Mouse (Mus musculus): Measurements from ENCODE around the gene Olfr672. TPM values are rescaled to one million over a fixed set of nuclear protein-coding genes. Genes with fewer than 3 reads are reported as not detected.
"Not testable (repeated sequence)": the region's sequence is repeated elsewhere in the genome, so short reads cannot be mapped to it uniquely, and the experiment has no call there.

Olfr672 gene
- polyA plus RNA-seq, 1 experiment, result not detected

DNA sequence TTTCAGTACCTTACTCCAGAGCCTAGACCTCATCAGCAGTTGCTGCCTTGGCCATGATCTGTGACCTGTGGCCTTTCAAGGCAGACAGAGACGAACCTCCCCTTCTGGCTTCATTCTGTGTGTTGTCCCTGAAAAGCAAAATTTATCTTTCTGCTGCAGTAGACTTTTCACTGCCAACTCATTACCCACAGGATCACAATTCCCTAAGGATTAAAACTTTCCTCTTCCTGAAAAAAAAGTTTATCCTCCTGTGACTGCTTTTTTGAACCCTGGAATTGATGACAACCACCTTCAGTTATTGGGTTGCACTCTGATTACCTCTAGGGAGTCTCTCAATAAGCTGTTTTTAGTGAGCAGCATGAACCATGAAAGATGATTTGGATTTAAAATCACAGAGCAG is 39.3 kb downstream of the Olfr672 start, which contains the start of gene Olfr670:
Olfr670 (minus strand) TSS at position 101 of the 400 bp plus-strand sequence.
- WGBS, result 53% methylated on average over 1 of the region's 1 CpGs
- DNase-seq (ENCODE audit: low read depth in 1 of 2, low spot score in 2 of 2), result no peak
- Histone ChIP-seq H3K27me3 (ENCODE audit: control insufficient read depth, insufficient read depth, low read length) (no peaks in the 10 kb centered on the region), H3K36me3 (ENCODE audit: control insufficient read depth, insufficient read depth, low read length) (no peaks in the 10 kb centered on the region), H3K4me3 (ENCODE audit: extremely low read depth, insufficient read depth, insufficient read length) (no peak within 1 kb of the TSS), H3K4me1 (ENCODE audit: control insufficient read depth, insufficient read depth, insufficient read length) (no peaks in the 10 kb centered on the region), H3K27ac (ENCODE audit: insufficient read depth, low read length) (no peak within 1 kb of the TSS)
- TF ChIP-seq POLR2A (IDR thresholded peaks at IDR 0.05; ENCODE audit: low read depth, low read length), result no peak
- no peak for TF ChIP-seq CTCF (IDR thresholded peaks at IDR 0.05; ENCODE audit: extremely low read depth, insufficient read depth, insufficient read length, insufficient replicate concordance)

DNA sequence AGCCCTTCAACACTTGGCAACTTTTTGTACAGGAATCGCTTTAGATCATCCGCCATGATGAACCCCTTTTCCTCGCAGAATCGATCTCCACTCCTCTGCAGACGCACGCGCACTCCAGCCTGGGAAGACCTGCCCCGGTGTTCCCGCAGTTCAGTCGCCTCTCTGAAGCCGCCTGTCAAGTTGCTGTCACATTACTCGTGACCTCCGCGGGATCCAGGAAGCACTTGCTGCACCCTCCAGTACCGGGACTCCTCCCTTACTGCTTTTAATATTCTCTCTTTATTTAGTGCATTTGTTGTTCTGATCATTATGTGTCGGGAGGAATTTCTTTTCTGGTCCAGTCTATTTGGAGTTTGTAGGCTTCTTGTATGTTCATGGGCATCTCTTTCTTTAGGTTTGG is 51.6 kb downstream of the Olfr672 start:
- not testable (repeated sequence) for DNase-seq (ENCODE audit: low read depth in 1 of 2, low spot score in 2 of 2)

More for the DNA sequence above, 51.6 kb downstream of the Olfr672 start:
- H3K4me1 ChIP-seq (ENCODE audit: control insufficient read depth, insufficient read depth, insufficient read length); H3K4me3 ChIP-seq (ENCODE audit: extremely low read depth, insufficient read depth, insufficient read length); H3K27ac ChIP-seq (ENCODE audit: insufficient read depth, low read length); H3K27me3 ChIP-seq (ENCODE audit: control insufficient read depth, insufficient read depth, low read length); H3K36me3 ChIP-seq (ENCODE audit: control insufficient read depth, insufficient read depth, low read length): not testable (repeated sequence)
- WGBS, result 91% methylated on average over 16 of the region's 16 CpGs

Other genes with a start within 250 kb of the Olfr672 start
- gene Usp17le, start 224.6 kb downstream of the Olfr672 start, polyA plus RNA-seq (2012; rRNA removed), result not detected in 2 replicates
- not detected in 2 replicates for gene Usp17lb, start 159.4 kb downstream of the Olfr672 start, polyA plus RNA-seq (2012; rRNA removed)
- not detected in 2 replicates for gene Usp17la, start 145.0 kb downstream of the Olfr672 start, polyA plus RNA-seq (2012; rRNA removed)
- gene Olfr665, start 124.0 kb downstream of the Olfr672 start, polyA plus RNA-seq (2012; rRNA removed), result not detected in 2 replicates
- not detected in 2 replicates for gene Olfr666, start 106.1 kb downstream of the Olfr672 start, polyA plus RNA-seq (2012; rRNA removed)
- not detected in 2 replicates for gene Olfr667, start 80.5 kb downstream of the Olfr672 start, polyA plus RNA-seq (2012; rRNA removed)
- gene Olfr668, start 74.0 kb downstream of the Olfr672 start, polyA plus RNA-seq (2012; rRNA removed), result not detected in 2 replicates
- not detected in 2 replicates for gene Olfr669, start 67.8 kb downstream of the Olfr672 start, polyA plus RNA-seq (2012; rRNA removed)
- gene Olfr670, start 39.4 kb downstream of the Olfr672 start, polyA plus RNA-seq (2012; rRNA removed), result not detected in 2 replicates
- gene Olfr671, start 22.9 kb downstream of the Olfr672 start, polyA plus RNA-seq (2012; rRNA removed), result not detected in 2 replicates
- gene Olfr675, start 26.4 kb upstream of the Olfr672 start, polyA plus RNA-seq (2012; rRNA removed), result not detected in 2 replicates
- not detected in 2 replicates for gene Olfr676, start 30.7 kb upstream of the Olfr672 start, polyA plus RNA-seq (2012; rRNA removed)
- not detected in 2 replicates for gene Olfr677, start 49.3 kb upstream of the Olfr672 start, polyA plus RNA-seq (2012; rRNA removed)
- not detected in 2 replicates for gene Olfr678, start 62.4 kb upstream of the Olfr672 start, polyA plus RNA-seq (2012; rRNA removed)
- not detected in 2 replicates for gene Olfr679, start 79.2 kb upstream of the Olfr672 start, polyA plus RNA-seq (2012; rRNA removed)
- not detected in 2 replicates for gene Olfr680-ps1, start 90.8 kb upstream of the Olfr672 start, polyA plus RNA-seq (2012; rRNA removed)
- gene Olfr681, start 114.8 kb upstream of the Olfr672 start, polyA plus RNA-seq (2012; rRNA removed), result not detected in 2 replicates
- gene Olfr683, start 145.0 kb upstream of the Olfr672 start, polyA plus RNA-seq (2012; rRNA removed), result not detected in 2 replicates
- gene Olfr684, start 161.6 kb upstream of the Olfr672 start, polyA plus RNA-seq (2012; rRNA removed), result not detected in 2 replicates
- gene Olfr685, start 184.0 kb upstream of the Olfr672 start, polyA plus RNA-seq (2012; rRNA removed), result not detected in 2 replicates
- not detected in 2 replicates for gene Olfr686, start 205.5 kb upstream of the Olfr672 start, polyA plus RNA-seq (2012; rRNA removed)